Mouse (Mus musculus): Measurements from ENCODE around the gene Hras. TPM values are rescaled to one million over a fixed set of nuclear protein-coding genes. Genes with fewer than 3 reads are reported as not detected.

Gene Hras
- polyA plus RNA-seq (2012; rRNA removed), result 77.3 and 91.5 TPM in 2 replicates

GRCm38 (mm10) chr7:141193948-141194347 is at the start of gene Hras, which contains the start of gene Lrrc56:
TSS of gene Hras (minus strand) at chr7:141194005.
TSS of gene Lrrc56 (plus strand) at chr7:141194157.
- Histone ChIP-seq H3K4me3 (replicated peaks; ENCODE audit: extremely low read depth, low read depth, low read length) (peak within 1 kb of the TSS; percentile 85), H3K4me1 (ENCODE audit: control insufficient read depth, insufficient read depth, low read length) (peaks cover 10% of the 10 kb centered on the region)
- DNase-seq, result peak; percentile 98
- TF ChIP-seq POLR2A (IDR thresholded peaks at IDR 0.05; ENCODE audit: borderline replicate concordance, extremely low read depth, low read depth, low read length) (peak; percentile 95; the same call in 1 of the 2 replicates), CTCF (IDR thresholded peaks at IDR 0.05; ENCODE audit: insufficient read depth, low read length) (no peak)
- under 1% methylated on average over 39 of the region's 39 CpGs for WGBS

- Histone ChIP-seq H3K4me3 (replicated peaks; ENCODE audit: extremely low read depth, low read depth, low read length) (no peak overlapping the region), H3K4me1 (ENCODE audit: control insufficient read depth, insufficient read depth, low read length) (peaks cover 8% of the 10 kb centered on the region)
- TF ChIP-seq POLR2A (IDR thresholded peaks at IDR 0.05; ENCODE audit: borderline replicate concordance, extremely low read depth, low read depth, low read length), result no peak
- TF ChIP-seq CTCF (IDR thresholded peaks at IDR 0.05; ENCODE audit: insufficient read depth, low read length), result no peak
- DNase-seq, result no peak
- 91% methylated on average over 8 of the region's 10 CpGs for WGBS
Observed at GRCm38 (mm10) chr7:141231551-141231950, 37.7 kb upstream of the Hras start.

GRCm38 (mm10) chr7:141231111-141231510 is 37.3 kb upstream of the Hras start:
- H3K4me3 ChIP-seq (replicated peaks; ENCODE audit: extremely low read depth, low read depth, low read length), result no peak overlapping the region
- H3K4me1 ChIP-seq (ENCODE audit: control insufficient read depth, insufficient read depth, low read length), result peaks cover 8% of the 10 kb centered on the region
- DNase-seq, result no peak
- TF ChIP-seq POLR2A (IDR thresholded peaks at IDR 0.05; ENCODE audit: borderline replicate concordance, extremely low read depth, low read depth, low read length) (no peak), CTCF (IDR thresholded peaks at IDR 0.05; ENCODE audit: insufficient read depth, low read length) (no peak)
- 88% methylated on average over 3 of the region's 3 CpGs for WGBS

GRCm38 (mm10) chr7:141230570-141230969 is 36.8 kb upstream of the Hras start:
- Histone ChIP-seq H3K4me1 (ENCODE audit: control insufficient read depth, insufficient read depth, low read length) (peaks cover 8% of the 10 kb centered on the region), H3K4me3 (replicated peaks; ENCODE audit: extremely low read depth, low read depth, low read length) (no peak overlapping the region)
- DNase-seq, result no peak
- 90% methylated on average over 4 of the region's 4 CpGs for WGBS
- TF ChIP-seq CTCF (IDR thresholded peaks at IDR 0.05; ENCODE audit: insufficient read depth, low read length), result no peak

GRCm38 (mm10) chr7:141229702-141230101 is 35.9 kb upstream of the Hras start:
- 37% methylated on average over 6 of the region's 6 CpGs for WGBS
- peak overlapping the region; percentile 70 for H3K4me3 ChIP-seq (replicated peaks; ENCODE audit: extremely low read depth, low read depth, low read length)
- no peak for TF ChIP-seq CTCF (IDR thresholded peaks at IDR 0.05; ENCODE audit: insufficient read depth, low read length)
- no peak for TF ChIP-seq POLR2A (IDR thresholded peaks at IDR 0.05; ENCODE audit: borderline replicate concordance, extremely low read depth, low read depth, low read length)
- peaks cover 8% of the 10 kb centered on the region for H3K4me1 ChIP-seq (ENCODE audit: control insufficient read depth, insufficient read depth, low read length)
- DNase-seq, result no peak

GRCm38 (mm10) chr7:141228279-141229067 is 34.7 kb upstream of the Hras start, which contains the start of gene Phrf1:
TSS of gene Phrf1 (plus strand) at chr7:141228784.
- H3K4me3 ChIP-seq (replicated peaks; ENCODE audit: extremely low read depth, low read depth, low read length), result peak within 1 kb of the TSS; percentile 70
- H3K4me1 ChIP-seq (ENCODE audit: control insufficient read depth, insufficient read depth, low read length), result peaks cover 8% of the 10 kb centered on the region
- WGBS, result under 1% methylated on average over 73 of the region's 76 CpGs
- TF ChIP-seq CTCF (IDR thresholded peaks at IDR 0.05; ENCODE audit: insufficient read depth, low read length), result peak; percentile 69
- TF ChIP-seq POLR2A (IDR thresholded peaks at IDR 0.05; ENCODE audit: borderline replicate concordance, extremely low read depth, low read depth, low read length), result peak; percentile 81
- peak; percentile 93 for DNase-seq

GRCm38 (mm10) chr7:141227796-141228195 is 34.0 kb upstream of the Hras start:
- Histone ChIP-seq H3K4me3 (replicated peaks; ENCODE audit: extremely low read depth, low read depth, low read length) (no peak overlapping the region), H3K4me1 (ENCODE audit: control insufficient read depth, insufficient read depth, low read length) (peaks cover 8% of the 10 kb centered on the region)
- 83% methylated on average over 4 of the region's 4 CpGs for WGBS
- no peak for TF ChIP-seq POLR2A (IDR thresholded peaks at IDR 0.05; ENCODE audit: borderline replicate concordance, extremely low read depth, low read depth, low read length)
- no peak for TF ChIP-seq CTCF (IDR thresholded peaks at IDR 0.05; ENCODE audit: insufficient read depth, low read length)
- no peak for DNase-seq

GRCm38 (mm10) chr7:141226535-141226934 is 32.7 kb upstream of the Hras start:
- no peak for TF ChIP-seq POLR2A (IDR thresholded peaks at IDR 0.05; ENCODE audit: borderline replicate concordance, extremely low read depth, low read depth, low read length)
- no peak for TF ChIP-seq CTCF (IDR thresholded peaks at IDR 0.05; ENCODE audit: insufficient read depth, low read length)

GRCm38 (mm10) chr7:141222696-141223215 is 29.0 kb upstream of the Hras start:
- DNase-seq, result no peak
- Histone ChIP-seq H3K4me1 (ENCODE audit: control insufficient read depth, insufficient read depth, low read length) (peaks cover 3% of the 10 kb centered on the region), H3K4me3 (replicated peaks; ENCODE audit: extremely low read depth, low read depth, low read length) (no peak overlapping the region)
- TF ChIP-seq CTCF (IDR thresholded peaks at IDR 0.05; ENCODE audit: insufficient read depth, low read length) (no peak), POLR2A (IDR thresholded peaks at IDR 0.05; ENCODE audit: borderline replicate concordance, extremely low read depth, low read depth, low read length) (no peak)
- whole genome bisulfite sequencing, result 76% methylated on average over 4 of the region's 4 CpGs

More at GRCm38 (mm10) chr7:141226535-141226934, 32.7 kb upstream of the Hras start:
- WGBS, result 83% methylated on average over 6 of the region's 6 CpGs
- DNase-seq, result no peak
- Histone ChIP-seq H3K4me3 (replicated peaks; ENCODE audit: extremely low read depth, low read depth, low read length) (no peak overlapping the region), H3K4me1 (ENCODE audit: control insufficient read depth, insufficient read depth, low read length) (peaks cover 11% of the 10 kb centered on the region)

GRCm38 (mm10) chr7:141222126-141222467 is 28.3 kb upstream of the Hras start:
- TF ChIP-seq POLR2A (IDR thresholded peaks at IDR 0.05; ENCODE audit: borderline replicate concordance, extremely low read depth, low read depth, low read length) (no peak), CTCF (IDR thresholded peaks at IDR 0.05; ENCODE audit: insufficient read depth, low read length) (no peak)
- peak overlapping the region; percentile 55 for H3K4me3 ChIP-seq (replicated peaks; ENCODE audit: extremely low read depth, low read depth, low read length)
- no peak for DNase-seq
- WGBS, result 3% methylated on average over 8 of the region's 8 CpGs
- H3K4me1 ChIP-seq (ENCODE audit: control insufficient read depth, insufficient read depth, low read length), result peaks cover 6% of the 10 kb centered on the region
